Mouse (Mus musculus) granulocyte monocyte progenitor cell, adult 5-6 weeks (primary cell): ENCODE data around the gene Fbxo47. TPM values are rescaled to one million over a fixed set of nuclear protein-coding genes. Genes with fewer than 3 reads are reported as not detected.

Experiments used
- total RNA-seq, 2 experiments: library from RNA; stranded (forward) in 1 of 2; stranded (reverse) in 1 of 2; fragments of 200-712, 200-1000 nt in 1 of 2; fragments of >200 nt in 1 of 2; fragmentation: Nextera tagmentation in 1 of 2; gene quantifications; 2 replicates each; pipeline ENCODE4 v1.2.3; 2014 to 2017

Fbxo47 gene
- total RNA-seq, 2 experiments from 2014 or later = 2.0 TPM; not detected in 1

Other genes starting within 250 kb of the Fbxo47 start
- 5.7 and 8.5 TPM in 2 replicates for gene Mllt6, start 220.7 kb downstream of the Fbxo47 start, total RNA-seq (2014; fragmentation: Nextera tagmentation)
- 4.9 and 6.5 TPM in 2 replicates for gene Mllt6, start 220.7 kb downstream of the Fbxo47 start, total RNA-seq (2017)
- 48.1 and 62.9 TPM in 2 replicates for gene Cisd3, start 198.3 kb downstream of the Fbxo47 start, total RNA-seq (2014; fragmentation: Nextera tagmentation)
- 0.82 and 6.5 TPM in 2 replicates for gene Cisd3, start 198.3 kb downstream of the Fbxo47 start, total RNA-seq (2017)
- 6.3 and 14.3 TPM in 2 replicates for gene Pcgf2, start 183.7 kb downstream of the Fbxo47 start, total RNA-seq (2014; fragmentation: Nextera tagmentation)
- gene Pcgf2, start 183.7 kb downstream of the Fbxo47 start, total RNA-seq (2017) = 1.8 and 2.8 TPM in 2 replicates
- gene Psmb3, start 180.8 kb downstream of the Fbxo47 start, total RNA-seq (2014; fragmentation: Nextera tagmentation) = 181 and 283 TPM in 2 replicates
- 168 and 196 TPM in 2 replicates for gene Psmb3, start 180.8 kb downstream of the Fbxo47 start, total RNA-seq (2017)
- gene Pip4k2b, start 139.4 kb downstream of the Fbxo47 start, total RNA-seq (2014; fragmentation: Nextera tagmentation) = 23.4 and 28.1 TPM in 2 replicates
- 16.6 and 20.8 TPM in 2 replicates for gene Pip4k2b, start 139.4 kb downstream of the Fbxo47 start, total RNA-seq (2017)
- 9.0 and 13.0 TPM in 2 replicates for gene Cwc25, start 117.6 kb downstream of the Fbxo47 start, total RNA-seq (2014; fragmentation: Nextera tagmentation)
- gene Cwc25, start 117.6 kb downstream of the Fbxo47 start, total RNA-seq (2017) = 16.3 and 18.9 TPM in 2 replicates
- not detected in 2 replicates for gene 1700001P01Rik, start 108.2 kb downstream of the Fbxo47 start, total RNA-seq (2014; fragmentation: Nextera tagmentation)
- gene 1700001P01Rik, start 108.2 kb downstream of the Fbxo47 start, total RNA-seq (2017) = not detected in 2 replicates
- 2,177 and 2,335 TPM in 2 replicates for gene Rpl23, start 101.7 kb downstream of the Fbxo47 start, total RNA-seq (2014; fragmentation: Nextera tagmentation)
- 2,263 and 3,329 TPM in 2 replicates for gene Rpl23, start 101.7 kb downstream of the Fbxo47 start, total RNA-seq (2017)
- gene Lasp1, start 85.2 kb downstream of the Fbxo47 start, total RNA-seq (2014; fragmentation: Nextera tagmentation) = 60.5 and 60.7 TPM in 2 replicates
- 92.5 and 124 TPM in 2 replicates for gene Lasp1, start 85.2 kb downstream of the Fbxo47 start, total RNA-seq (2017)
- gene B230217C12Rik, start 43.4 kb downstream of the Fbxo47 start, total RNA-seq (2014; fragmentation: Nextera tagmentation) = 3.8 TPM in 1 of 2 replicates, not detected in the other
- gene B230217C12Rik, start 43.4 kb downstream of the Fbxo47 start, total RNA-seq (2017) = 1.3 TPM in 1 of 2 replicates, not detected in the other
- 3.1 and 3.2 TPM in 2 replicates for gene Plxdc1, start 102.3 kb upstream of the Fbxo47 start, total RNA-seq (2014; fragmentation: Nextera tagmentation)
- gene Plxdc1, start 102.3 kb upstream of the Fbxo47 start, total RNA-seq (2017) = 1.6 and 3.9 TPM in 2 replicates
- 11.0 and 15.7 TPM in 2 replicates for gene Arl5c, start 112.0 kb upstream of the Fbxo47 start, total RNA-seq (2014; fragmentation: Nextera tagmentation)
- gene Arl5c, start 112.0 kb upstream of the Fbxo47 start, total RNA-seq (2017) = 2.9 and 6.1 TPM in 2 replicates
- 0.71 and 4.5 TPM in 2 replicates for gene Cacnb1, start 138.9 kb upstream of the Fbxo47 start, total RNA-seq (2014; fragmentation: Nextera tagmentation)
- gene Cacnb1, start 138.9 kb upstream of the Fbxo47 start, total RNA-seq (2017) = 0.56 and 0.77 TPM in 2 replicates
- gene Rpl19, start 142.6 kb upstream of the Fbxo47 start, total RNA-seq (2014; fragmentation: Nextera tagmentation) = 3,567 and 3,801 TPM in 2 replicates
- 1,586 and 1,858 TPM in 2 replicates for gene Rpl19, start 142.6 kb upstream of the Fbxo47 start, total RNA-seq (2017)
- gene Stac2, start 169.3 kb upstream of the Fbxo47 start, total RNA-seq (2014; fragmentation: Nextera tagmentation) = not detected in 2 replicates
- not detected in 2 replicates for gene Stac2, start 169.3 kb upstream of the Fbxo47 start, total RNA-seq (2017)